ENCODE assay signal across 24 mouse cellular contexts in genomic region chr6:86476931-86477330, GRCm38 (mm10). TPM values are rescaled to one million over a fixed set of nuclear protein-coding genes. Genes with fewer than 3 reads are reported as not detected.
A peak's percentile ranks its signal among the peaks of the same experiment; 100 is the strongest.
DNase-seq lines count a peak whose midpoint lies in the region; ATAC-seq and TF ChIP-seq lines count a peak whose summit lies in the region.
"Had no signal": no experiment of that assay in that cellular context is flagged by ENCODE, and none has a peak within 500 bp of the region (broad histone marks: within the 10 kb centered on the region; RNA-seq: fewer than 3 reads in every experiment).

No protein-coding gene starts in this region.

- peaks cover 81% of the 10 kb centered on the region for H3K4me1 ChIP-seq in heart, embryonic 10.5 days
- peaks cover 66% of the 10 kb centered on the region for H3K4me1 ChIP-seq in kidney, embryonic 16.5 days (ENCODE audit: insufficient read depth, low read length)
- peaks cover 39% of the 10 kb centered on the region for H3K4me1 ChIP-seq in kidney, adult 2 months (ENCODE audit: control insufficient read depth, insufficient read depth, low read length)
- peaks cover 38% of the 10 kb centered on the region for H3K4me1 ChIP-seq in intestine, embryonic 16.5 days (ENCODE audit: control insufficient read depth, insufficient read depth, low read length)

- no peak overlapping the region for H3K9ac ChIP-seq in kidney, embryonic 16.5 days (replicated peaks; ENCODE audit: low read length)
- no peak overlapping the region for H3K9ac ChIP-seq in intestine, embryonic 16.5 days (ENCODE audit: low read depth, low read length)
- H3K9ac ChIP-seq: neural tube, embryonic 12.5 days had no signal

- H3K9me3 ChIP-seq in heart, embryonic 10.5 days = no peaks in the 10 kb centered on the region
- H3K9me3 ChIP-seq in kidney, embryonic 16.5 days (ENCODE audit: low read length) = no peaks in the 10 kb centered on the region
- H3K9me3 ChIP-seq in intestine, embryonic 16.5 days (ENCODE audit: control insufficient read depth, low read length) = no peaks in the 10 kb centered on the region
- H3K9me3 ChIP-seq: midbrain, embryonic 10.5 days; neural tube, embryonic 12.5 days had no signal

- TF ChIP-seq CTCF in kidney, adult 2 months (conservative IDR thresholded peaks at IDR 0.05; ENCODE audit: insufficient read depth, insufficient read length, low read depth, low read length) = no peak

- no peaks in the 10 kb centered on the region for H3K27me3 ChIP-seq in heart, embryonic 10.5 days (ENCODE audit: insufficient read depth, poor library complexity, severe bottlenecking)
- no peaks in the 10 kb centered on the region for H3K27me3 ChIP-seq in kidney, embryonic 16.5 days (ENCODE audit: insufficient read depth, low read length)
- no peaks in the 10 kb centered on the region for H3K27me3 ChIP-seq in kidney, adult 2 months (replicated peaks; ENCODE audit: control insufficient read depth, insufficient read depth, low read length)
- no peaks in the 10 kb centered on the region for H3K27me3 ChIP-seq in intestine, embryonic 16.5 days (replicated peaks; ENCODE audit: control insufficient read depth, insufficient read depth, low read length)
- H3K27me3 ChIP-seq: neural tube, embryonic 12.5 days; Patski had no signal

- no peak for TF ChIP-seq POLR2A in kidney, adult 2 months (IDR thresholded peaks at IDR 0.05; ENCODE audit: low read depth, low read length)

- peak overlapping the region; percentile 65; the same call in 1 of the 2 replicates for H3K27ac ChIP-seq in heart, embryonic 10.5 days
- H3K27ac ChIP-seq in kidney, embryonic 16.5 days (ENCODE audit: low read length) = peak overlapping the region; percentile 93; the same call in 1 of the 2 replicates
- H3K27ac ChIP-seq in kidney, adult 2 months (ENCODE audit: insufficient read depth, low read depth, low read length) = no peak overlapping the region
- H3K27ac ChIP-seq in intestine, embryonic 16.5 days (ENCODE audit: low read length) = 0 out of 2 replicates have a peak overlapping the region, but pooled peaks have one; percentile 8
- H3K27ac ChIP-seq: midbrain, embryonic 10.5 days; neural tube, embryonic 12.5 days had no signal

- no peaks in the 10 kb centered on the region for H3K36me3 ChIP-seq in heart, embryonic 10.5 days
- H3K36me3 ChIP-seq in kidney, embryonic 16.5 days (ENCODE audit: insufficient read depth, low read length) = no peaks in the 10 kb centered on the region
- H3K36me3 ChIP-seq in kidney, adult 2 months (ENCODE audit: control insufficient read depth, insufficient read depth, low read length) = no peaks in the 10 kb centered on the region
- H3K36me3 ChIP-seq in intestine, embryonic 16.5 days (ENCODE audit: control insufficient read depth, insufficient read depth, low read length) = no peaks in the 10 kb centered on the region
- H3K36me3 ChIP-seq: midbrain, embryonic 10.5 days; neural tube, embryonic 12.5 days had no signal

- H3K4me3 ChIP-seq in heart, embryonic 10.5 days = no peak overlapping the region
- no peak overlapping the region for H3K4me3 ChIP-seq in kidney, embryonic 16.5 days (ENCODE audit: low read length)
- H3K4me3 ChIP-seq in kidney, adult 2 months (ENCODE audit: insufficient read depth, low read depth, low read length) = no peak overlapping the region
- no peak overlapping the region for H3K4me3 ChIP-seq in intestine, embryonic 16.5 days (ENCODE audit: low read length)
- H3K4me3 ChIP-seq: midbrain, embryonic 10.5 days; neural tube, embryonic 12.5 days had no signal

- no peak for DNase-seq in heart, embryonic 10.5 days (ENCODE audit: low spot score)
- DNase-seq in heart, postnatal 10 days = no peak
- DNase-seq in kidney, adult 2 months = no peak
- DNase-seq in 3T3-L1 (ENCODE audit: low read depth, low spot score) = peak; percentile 53
- DNase-seq: adrenal gland, postnatal 36 days; cerebellum, adult 9-11 months; gastrocnemius, postnatal 36 days; kidney, postnatal 4 days; lung, postnatal 14 days; spleen, adult 18-20 months; thymus, adult 2 months had no signal

- intact Hi-C loops in heart, postnatal 10 days (cut with DNase I) = no loop called here

- no peak overlapping the region for H3K4me2 ChIP-seq in kidney, embryonic 16.5 days (replicated peaks; ENCODE audit: low read depth, low read length)
- H3K4me2 ChIP-seq in intestine, embryonic 16.5 days (ENCODE audit: low read depth, low read length) = no peak overlapping the region
- H3K4me2 ChIP-seq: liver, embryonic 11.5 days; neural tube, embryonic 12.5 days had no signal

- no peak for ATAC-seq in kidney, embryonic 16.5 days (ENCODE audit: low FRiP score, low TSS enrichment)
- no peak for ATAC-seq in intestine, embryonic 16.5 days
- ATAC-seq in frontal cortex, adult (ENCODE audit: low TSS enrichment) = no peak
- ATAC-seq: activated CD4-positive, CD25-positive, alpha-beta regulatory T cell, adult 4 months; inflammation-experienced regulatory T-cells, adult 6 months; Patski had no signal

- 73% methylated on average over 5 of the region's 5 CpGs for WGBS in heart, embryonic 10.5 days
- 74% methylated on average over 5 of the region's 5 CpGs for WGBS in kidney, embryonic 16.5 days
- WGBS in kidney, adult 2 months = 69% methylated on average over 5 of the region's 5 CpGs
- 68% methylated on average over 5 of the region's 5 CpGs for WGBS in intestine, embryonic 16.5 days

RNA-seq across cellular contexts. Expression of gene C87436, which starts 38.8 kb away (rescaled TPM):
- 16.6 and 18.0 TPM in 2 replicates for polyA plus RNA-seq in heart, embryonic 10.5 days (2016; fragmentation: Nextera tagmentation; extraction: Ambion mirVana)
- 10 to 100 TPM; 10.5 to 11.4 TPM for total RNA-seq in heart, postnatal 10 days (2021)
- polyA plus RNA-seq in kidney, embryonic 16.5 days (2015; fragmentation: Nextera tagmentation; extraction: Ambion mirVana) = 22.0 and 28.4 TPM in 2 replicates
- polyA plus RNA-seq in kidney, adult 2 months (2012; rRNA removed) = 15.1 and 15.3 TPM in 2 replicates
- 17.9 and 21.7 TPM in 2 replicates for polyA plus RNA-seq in intestine, embryonic 16.5 days (2015; fragmentation: Nextera tagmentation; extraction: Ambion mirVana)

RNA-seq across cellular contexts. Expression of gene Pcbp1, which starts 49.2 kb away (rescaled TPM):
- polyA plus RNA-seq in heart, embryonic 10.5 days (2016; fragmentation: Nextera tagmentation; extraction: Ambion mirVana) = 411 and 428 TPM in 2 replicates
- 100 to 1,000 TPM; 205 to 210 TPM for total RNA-seq in heart, postnatal 10 days (2021)
- polyA plus RNA-seq in kidney, embryonic 16.5 days (2015; fragmentation: Nextera tagmentation; extraction: Ambion mirVana) = 195 and 234 TPM in 2 replicates
- polyA plus RNA-seq in kidney, adult 2 months (2012; rRNA removed) = 165 and 166 TPM in 2 replicates
- polyA plus RNA-seq in intestine, embryonic 16.5 days (2015; fragmentation: Nextera tagmentation; extraction: Ambion mirVana) = 173 and 183 TPM in 2 replicates

RNA-seq across cellular contexts. Expression of gene Gm44790, which starts 50.5 kb away (rescaled TPM):
- 1.1 TPM in 1 of 2 replicates, not detected in the other for polyA plus RNA-seq in heart, embryonic 10.5 days (2016; fragmentation: Nextera tagmentation; extraction: Ambion mirVana)
- under 1 TPM in 1 of 2 experiments, not detected in 1; 0.93 TPM for total RNA-seq in heart, postnatal 10 days (2021)
- 0.80 TPM in 1 of 2 replicates, not detected in the other for polyA plus RNA-seq in kidney, embryonic 16.5 days (2015; fragmentation: Nextera tagmentation; extraction: Ambion mirVana)
- polyA plus RNA-seq in kidney, adult 2 months (2012; rRNA removed) = 2.9 and 6.7 TPM in 2 replicates
- not detected in 2 replicates for polyA plus RNA-seq in intestine, embryonic 16.5 days (2015; fragmentation: Nextera tagmentation; extraction: Ambion mirVana)
- total RNA-seq: adrenal gland, postnatal 36 days; layer of hippocampus, postnatal 10 days; left cerebral cortex, postnatal 25 days had no signal
- polyA plus RNA-seq: activated CD4-positive, CD25-positive, alpha-beta regulatory T cell, adult 4 months; hindbrain, embryonic 11.5 days; inflammation-experienced regulatory T-cells, adult 6 months; liver, embryonic 11.5 days; neural tube, embryonic 12.5 days; stomach, embryonic 14.5 days had no signal
